Mouse (Mus musculus) intestine, embryonic 14.5 days (tissue): ENCODE measurements around the gene Slc6a14. TPM values are rescaled to one million over a fixed set of nuclear protein-coding genes. Genes with fewer than 3 reads are reported as not detected.
A peak's percentile ranks its signal among the peaks of the same experiment; 100 is the strongest.

Source experiments
- ATAC-seq: fragments of 200-750 bp; cut with Nextera tagmentation; replicated peaks from 2 replicates; pipeline ENCODE4 v1.8.0; 2017; ENCODE audit warnings: low read depth, moderate number of reproducible peaks, moderate TSS enrichment, moderate library complexity; ENCODE audit not compliant: low FRiP score, low TSS enrichment
- DNase-seq: peaks from one replicate; pipeline ENCODE4 v3.0.0-alpha.2; 2018; ENCODE audit warnings: low spot score
- H3K27ac ChIP-seq: fragments of 300-500 bp; sonication (generic); 2 replicates; pipeline ENCODE4 v1.5.1; 2014; ENCODE audit warnings: low read depth, mild to moderate bottlenecking, control low read depth
- H3K27me3 ChIP-seq: fragments of 300-500 bp; sonication (generic); replicated peaks from 2 replicates; pipeline ENCODE4 v1.6.1; 2014; ENCODE audit warnings: low read length, control low read depth; ENCODE audit not compliant: control insufficient read depth, insufficient read depth
- H3K36me3 ChIP-seq: fragments of 300-500 bp; sonication (generic); 2 replicates; pipeline ENCODE4 v1.6.1; 2014; ENCODE audit warnings: low read length, control low read depth; ENCODE audit not compliant: control insufficient read depth, insufficient read depth
- H3K4me1 ChIP-seq: fragments of 300-500 bp; sonication (generic); replicated peaks from 2 replicates; pipeline ENCODE4 v1.6.1; 2014; ENCODE audit warnings: low read length, control low read depth, mixed read lengths; ENCODE audit not compliant: control insufficient read depth, insufficient read depth
- H3K4me2 ChIP-seq: fragments of 300-500 bp; sonication (generic); 2 replicates; pipeline ENCODE4 v1.6.1; 2014; ENCODE audit warnings: low read length
- H3K4me3 ChIP-seq: fragments of 300-500 bp; sonication (generic); 2 replicates; pipeline ENCODE4 v1.5.1; 2014; ENCODE audit warnings: low read depth, low read length, control low read depth, mixed read lengths
- H3K9ac ChIP-seq: fragments of 300-500 bp; sonication (generic); 2 replicates; pipeline ENCODE4 v1.6.1; 2014; ENCODE audit warnings: mild to moderate bottlenecking, low read length
- H3K9me3 ChIP-seq: fragments of 300-500 bp; sonication (generic); 2 replicates; pipeline ENCODE4 v1.6.1; 2016; ENCODE audit warnings: low read length, control low read depth; ENCODE audit not compliant: control insufficient read depth
- WGBS: fragments of 180-500 bp; shearing (Covaris S2); extraction: QIAGEN DNeasy Blood & Tissue Kit; methylation state at CpG from one replicate; pipeline ENCODE4 v1.1.7; 2014; 5-methylcytosine and 5-hydroxymethylcytosine counted together
- polyA plus RNA-seq: library from polyadenylated mRNA; unstranded; fragments of >200 nt; fragmentation: Nextera tagmentation; extraction: Ambion mirVana; gene quantifications from 2 replicates; pipeline ENCODE4 v1.2.1, GENCODE M21; 2014

Gene Slc6a14
- polyA plus RNA-seq = 0.34 and 0.43 TPM in 2 replicates

GRCm38 (mm10) chrX:21714829-21715228 is at the start of gene Slc6a14:
Gene Slc6a14 (plus strand): TSS chrX:21714896.
- Histone ChIP-seq H3K9ac (no peak within 1 kb of the TSS), H3K9me3 (no peaks in the 10 kb centered on the region), H3K4me1 (no peaks in the 10 kb centered on the region), H3K4me3 (no peak within 1 kb of the TSS), H3K36me3 (no peaks in the 10 kb centered on the region), H3K27ac (no peak within 1 kb of the TSS), H3K4me2 (no peak within 1 kb of the TSS), H3K27me3 (no peaks in the 10 kb centered on the region)
- DNase-seq (peak; percentile 50), ATAC-seq (no peak)
- WGBS = 63% methylated on average over 7 of the region's 7 CpGs

- no peak overlapping the region for H3K4me2 ChIP-seq
- whole genome bisulfite sequencing = 30% methylated on average over 7 of the region's 7 CpGs
- no peaks in the 10 kb centered on the region for H3K4me1 ChIP-seq
- DNase-seq (no peak), ATAC-seq (no peak)
- no peak overlapping the region for H3K9ac ChIP-seq
- no peak overlapping the region for H3K4me3 ChIP-seq
- no peaks in the 10 kb centered on the region for H3K9me3 ChIP-seq
- no peak overlapping the region for H3K27ac ChIP-seq
- no peaks in the 10 kb centered on the region for H3K27me3 ChIP-seq
- no peaks in the 10 kb centered on the region for H3K36me3 ChIP-seq
Measured at GRCm38 (mm10) chrX:21670896-21671295, 43.8 kb upstream of the Slc6a14 start.

- ATAC-seq (no peak), DNase-seq (no peak)
- Histone ChIP-seq H3K4me3 (no peak overlapping the region), H3K4me1 (no peaks in the 10 kb centered on the region), H3K9me3 (no peaks in the 10 kb centered on the region), H3K36me3 (no peaks in the 10 kb centered on the region), H3K27ac (no peak overlapping the region), H3K27me3 (no peaks in the 10 kb centered on the region), H3K4me2 (no peak overlapping the region), H3K9ac (no peak overlapping the region)
- WGBS = 83% methylated on average over 6 of the region's 6 CpGs
Measured at GRCm38 (mm10) chrX:21695220-21695619, 19.5 kb upstream of the Slc6a14 start.

GRCm38 (mm10) chrX:21695687-21696086 is 19.0 kb upstream of the Slc6a14 start:
- Histone ChIP-seq H3K27me3 (no peaks in the 10 kb centered on the region), H3K36me3 (no peaks in the 10 kb centered on the region), H3K4me2 (no peak overlapping the region), H3K9me3 (no peaks in the 10 kb centered on the region), H3K27ac (no peak overlapping the region), H3K4me3 (no peak overlapping the region), H3K9ac (no peak overlapping the region), H3K4me1 (no peaks in the 10 kb centered on the region)
- 86% methylated on average over 3 of the region's 3 CpGs for WGBS
- DNase-seq (no peak), ATAC-seq (no peak)

- Histone ChIP-seq H3K36me3 (no peaks in the 10 kb centered on the region), H3K9me3 (no peaks in the 10 kb centered on the region), H3K27ac (no peak overlapping the region), H3K9ac (no peak overlapping the region), H3K27me3 (no peaks in the 10 kb centered on the region), H3K4me3 (no peak overlapping the region), H3K4me1 (no peaks in the 10 kb centered on the region), H3K4me2 (no peak overlapping the region)
- DNase-seq (no peak), ATAC-seq (no peak)
- WGBS = 81% methylated on average over 4 of the region's 4 CpGs
Measured at GRCm38 (mm10) chrX:21701646-21702045, 13.1 kb upstream of the Slc6a14 start.

GRCm38 (mm10) chrX:21704470-21704869 is 10.2 kb upstream of the Slc6a14 start:
- H3K9ac ChIP-seq = no peak overlapping the region
- no peak overlapping the region for H3K4me2 ChIP-seq
- H3K4me3 ChIP-seq = no peak overlapping the region
- WGBS = 82% methylated on average over 1 of the region's 1 CpGs
- ATAC-seq = no peak
- H3K27me3 ChIP-seq = no peaks in the 10 kb centered on the region
- no peaks in the 10 kb centered on the region for H3K4me1 ChIP-seq
- no peaks in the 10 kb centered on the region for H3K36me3 ChIP-seq
- DNase-seq = no peak
- no peak overlapping the region for H3K27ac ChIP-seq
- no peaks in the 10 kb centered on the region for H3K9me3 ChIP-seq

- ATAC-seq (no peak), DNase-seq (no peak)
- Histone ChIP-seq H3K9ac (no peak overlapping the region), H3K4me1 (no peaks in the 10 kb centered on the region), H3K36me3 (no peaks in the 10 kb centered on the region), H3K27ac (no peak overlapping the region), H3K4me3 (no peak overlapping the region), H3K27me3 (no peaks in the 10 kb centered on the region), H3K9me3 (no peaks in the 10 kb centered on the region), H3K4me2 (no peak overlapping the region)
- WGBS = 52% methylated on average over 5 of the region's 5 CpGs
Measured at GRCm38 (mm10) chrX:21715293-21715692, 597 bp downstream of the Slc6a14 start.

GRCm38 (mm10) chrX:21716885-21717284 is 2.2 kb downstream of the Slc6a14 start:
- Histone ChIP-seq H3K27me3 (no peaks in the 10 kb centered on the region), H3K9ac (no peak overlapping the region), H3K4me1 (no peaks in the 10 kb centered on the region), H3K36me3 (no peaks in the 10 kb centered on the region), H3K9me3 (no peaks in the 10 kb centered on the region), H3K4me2 (no peak overlapping the region), H3K4me3 (no peak overlapping the region), H3K27ac (no peak overlapping the region)
- ATAC-seq (no peak), DNase-seq (no peak)
- 88% methylated on average over 2 of the region's 2 CpGs for WGBS

GRCm38 (mm10) chrX:21744997-21745396 is 30.3 kb downstream of the Slc6a14 start, which contains the start of gene Gm28269:
Gene Gm28269 (minus strand): TSS chrX:21745097.
- H3K4me1 ChIP-seq = no peaks in the 10 kb centered on the region
- H3K4me2 ChIP-seq = no peak within 1 kb of the TSS
- no peaks in the 10 kb centered on the region for H3K9me3 ChIP-seq
- no peak for DNase-seq
- no peaks in the 10 kb centered on the region for H3K27me3 ChIP-seq
- ATAC-seq = no peak
- no peaks in the 10 kb centered on the region for H3K36me3 ChIP-seq
- H3K4me3 ChIP-seq = no peak within 1 kb of the TSS
- no peak within 1 kb of the TSS for H3K9ac ChIP-seq
- H3K27ac ChIP-seq = no peak within 1 kb of the TSS
